Mouse (Mus musculus) cerebellum, adult 11 months (tissue): ENCODE measurements at regions not wholly inside any gene's neighbourhood (a gene's known extent, or its start where the extent isn't known, plus 50 kb on each side); places are given as distances from the start of the nearest gene placed in this dataset.

Source experiments
- DNase-seq: peaks from one replicate; pipeline ENCODE4 v3.0.0; 2022

GRCm38 (mm10) chr7:111420698-111421097 is 337.9 kb upstream of the Eif4g2 start:
- no peak for DNase-seq

GRCm38 (mm10) chr7:111417735-111418134 is 334.9 kb upstream of the Eif4g2 start:
- DNase-seq: no peak

- no peak for DNase-seq
These were observed 333.2 kb upstream of the Eif4g2 start for GRCm38 (mm10) chr7:111416061-111416460.

- DNase-seq: no peak
These were observed 330.9 kb upstream of the Eif4g2 start for GRCm38 (mm10) chr7:111413745-111414144.

GRCm38 (mm10) chr7:111412957-111413356 is 330.1 kb upstream of the Eif4g2 start:
- DNase-seq: no peak

GRCm38 (mm10) chr7:111411386-111411960 is 328.6 kb upstream of the Eif4g2 start:
- DNase-seq: no peak

- DNase-seq: no peak
These were observed 313.1 kb upstream of the Eif4g2 start for GRCm38 (mm10) chr7:111395972-111396371.

- no peak for DNase-seq
These were observed 312.3 kb upstream of the Eif4g2 start for GRCm38 (mm10) chr7:111395111-111395510.

GRCm38 (mm10) chr7:111393846-111394245 is 311.0 kb upstream of the Eif4g2 start:
- DNase-seq: no peak

GRCm38 (mm10) chr7:111389690-111390089 is 306.9 kb upstream of the Eif4g2 start:
- DNase-seq: no peak

- no peak for DNase-seq
These were observed 291.7 kb upstream of the Eif4g2 start for GRCm38 (mm10) chr7:111374534-111374933.

- DNase-seq: no peak
These were observed 290.7 kb upstream of the Eif4g2 start for GRCm38 (mm10) chr7:111373380-111374173.

GRCm38 (mm10) chr7:111370421-111370887 is 287.6 kb upstream of the Eif4g2 start:
- no peak for DNase-seq

- no peak for DNase-seq
These were observed 285.6 kb upstream of the Eif4g2 start for GRCm38 (mm10) chr7:111368296-111369004.

- no peak for DNase-seq
These were observed 284.3 kb upstream of the Eif4g2 start for GRCm38 (mm10) chr7:111366951-111367653.

GRCm38 (mm10) chr7:111365384-111365783 is 282.6 kb upstream of the Eif4g2 start:
- DNase-seq: no peak

- DNase-seq: no peak
These were observed 280.4 kb upstream of the Eif4g2 start for GRCm38 (mm10) chr7:111363206-111363605.

GRCm38 (mm10) chr7:111362646-111363045 is 279.8 kb upstream of the Eif4g2 start:
- no peak for DNase-seq

GRCm38 (mm10) chr7:111355088-111355656 is 272.3 kb upstream of the Eif4g2 start:
- no peak for DNase-seq

- no peak for DNase-seq
These were observed 271.2 kb upstream of the Eif4g2 start for GRCm38 (mm10) chr7:111354066-111354465.

- no peak for DNase-seq
These were observed 269.3 kb upstream of the Eif4g2 start for GRCm38 (mm10) chr7:111352176-111352575.

- no peak for DNase-seq
These were observed 262.3 kb upstream of the Eif4g2 start for GRCm38 (mm10) chr7:111345117-111345516.

- no peak for DNase-seq
These were observed 254.2 kb upstream of the Eif4g2 start for GRCm38 (mm10) chr7:111337053-111337452.
